12 mouse cellular contexts compared by ENCODE assay signal in genomic region chr13:98002598-98002997, GRCm38 (mm10).
"Had no signal": no experiment of that assay in that cellular context is flagged by ENCODE, and none has a peak within 500 bp of the region (broad histone marks: within the 10 kb centered on the region; RNA-seq: fewer than 3 reads in every experiment).

No protein-coding gene starts in this region.

- H3K27me3 ChIP-seq: intestine, embryonic 15.5 days; liver, embryonic 15.5 days; midbrain, embryonic 15.5 days; neural tube, embryonic 12.5 days had no signal

- H3K9me3 ChIP-seq: intestine, embryonic 15.5 days; liver, embryonic 15.5 days; megakaryocyte, embryonic 14.5 days; midbrain, embryonic 15.5 days; neural tube, embryonic 12.5 days had no signal

- ATAC-seq: intestine, embryonic 15.5 days; midbrain, embryonic 15.5 days had no signal

- H3K27ac ChIP-seq: intestine, embryonic 15.5 days; layer of hippocampus, adult 2 months; liver, embryonic 15.5 days; macrophage; midbrain, embryonic 15.5 days; neural tube, embryonic 12.5 days had no signal

- H3K9ac ChIP-seq: intestine, embryonic 15.5 days; liver, embryonic 15.5 days; midbrain, embryonic 15.5 days; neural tube, embryonic 12.5 days had no signal

- H3K4me2 ChIP-seq: intestine, embryonic 15.5 days; liver, embryonic 11.5 days; liver, embryonic 15.5 days; midbrain, embryonic 11.5 days; midbrain, embryonic 15.5 days; neural tube, embryonic 12.5 days had no signal

- H3K36me3 ChIP-seq: intestine, embryonic 15.5 days; liver, embryonic 15.5 days; midbrain, embryonic 15.5 days; neural tube, embryonic 12.5 days had no signal

- H3K4me3 ChIP-seq: intestine, embryonic 15.5 days; layer of hippocampus, adult 2 months; liver, embryonic 15.5 days; megakaryocyte, embryonic 14.5 days; midbrain, embryonic 15.5 days; neural tube, embryonic 12.5 days had no signal

- H3K4me1 ChIP-seq: intestine, embryonic 15.5 days; liver, embryonic 15.5 days; midbrain, embryonic 15.5 days had no signal

- DNase-seq: kidney, adult 9 months; spleen, adult 18-20 months; thymus, postnatal 4 days had no signal
